Mouse (Mus musculus) Patski (cell line): ENCODE measurements at regions not wholly inside any gene's neighbourhood (a gene's known extent, or its start where the extent isn't known, plus 50 kb on each side); places are given as distances from the start of the nearest gene placed in this dataset.

Experiments used
- ATAC-seq: fragments of 100-300 bp; one replicate; pipeline ENCODE4 v1.8.0; 2021
- CTCF ChIA-PET: fragments of 350-600 bp; sonication (Branson Sonifier 250); formaldehyde crosslinking; loops from one replicate; lab custom pipeline; 2022; ENCODE audit warnings: inconsistent platforms; lab: Charles Lee
- POLR2A ChIA-PET: fragments of 350-600 bp; sonication (Branson Sonifier 250); formaldehyde crosslinking; loops from one replicate; lab custom pipeline; 2022; ENCODE audit warnings: antibody characterized with exemption, inconsistent platforms; lab: Charles Lee
- DNase-seq: peaks from one replicate; pipeline ENCODE4 v3.0.0-alpha.2; 2011; ENCODE audit warnings: low read depth, low spot score
- H3K27me3 ChIP-seq: fragments of 371-371 bp; one replicate; pipeline ENCODE4 v1.5.1; 2021
- CTCF ChIP-seq: fragments of 100-300 bp; IDR thresholded peaks from one replicate; pipeline ENCODE4 v1.5.1; 2021
- in situ Hi-C: fragments of 300-500 bp; cut with MboI; formaldehyde crosslinking; loops from 3 replicates; pipeline ENCODE4 v1.11.1; 2018; ENCODE audit warnings: low pct_unique_long_range_greater_than_20kb, mixed read lengths

GRCm38 (mm10) chr1:138343451-138343850, 69.9 kb downstream of the Atp6v1g3 start:
- CTCF ChIA-PET, result no interaction called here
- DNase-seq, result no peak
- in situ Hi-C loops, result loop anchor here (25.0 kb wide), 1 partner anchor 619 kb away; the partner anchor contains the start of gene Dennd1b
- POLR2A ChIA-PET, result no interaction called here
- peak; percentile 58 for ATAC-seq
- no peaks in the 10 kb centered on the region for H3K27me3 ChIP-seq
- TF ChIP-seq CTCF, result no peak

GRCm38 (mm10) chr1:138344920-138345319, 71.4 kb downstream of the Atp6v1g3 start:
- DNase-seq, result no peak
- H3K27me3 ChIP-seq, result no peaks in the 10 kb centered on the region
- in situ Hi-C loops, result loop anchor here (25.0 kb wide), 1 partner anchor 617 kb away; the partner anchor contains the start of gene Dennd1b
- ChIA-PET POLR2A (no interaction called here), CTCF (no interaction called here)
- ATAC-seq, result no peak
- no peak for TF ChIP-seq CTCF

GRCm38 (mm10) chr1:138345992-138346391, 72.5 kb downstream of the Atp6v1g3 start:
- CTCF ChIA-PET, result no interaction called here
- ATAC-seq (no peak), DNase-seq (no peak)
- in situ Hi-C loops, result loop anchor here (25.0 kb wide), 1 partner anchor 616 kb away; the partner anchor contains the start of gene Dennd1b
- no peaks in the 10 kb centered on the region for H3K27me3 ChIP-seq
- no peak for TF ChIP-seq CTCF
- POLR2A ChIA-PET, result interaction anchor here (0.7 kb wide), 1 partner anchor 15 kb away, joined by 3 read pairs; no protein-coding TSS in a partner anchor

DNA sequence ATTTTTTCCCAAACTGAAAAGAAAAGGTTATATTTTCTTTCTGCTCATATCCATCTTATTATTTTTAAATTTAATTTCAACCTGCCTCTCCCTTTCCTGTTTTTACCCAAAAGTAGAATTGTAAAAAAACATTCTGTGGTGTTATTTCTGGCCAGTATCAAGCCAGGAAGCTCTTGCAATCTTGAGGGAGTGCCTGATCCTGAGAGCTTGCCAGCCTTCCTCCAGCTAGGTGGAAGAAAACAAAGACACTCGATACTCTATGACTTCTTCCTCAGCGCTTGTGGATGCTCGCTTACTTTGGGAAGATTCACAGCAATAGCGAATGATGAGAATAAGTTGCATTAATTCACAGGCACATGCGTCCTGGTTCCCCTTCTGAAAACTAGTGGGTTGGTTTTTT, 73.4 kb downstream of the Atp6v1g3 start:
- H3K27me3 ChIP-seq, result no peaks in the 10 kb centered on the region
- ChIA-PET CTCF (interaction anchor here (1.1 kb wide), 1 partner anchor 273 kb away, joined by 4 read pairs; the partner anchor contains the start of gene Nek7), POLR2A (interaction anchor here (0.7 kb wide), 1 partner anchor 439 kb away, joined by 3 read pairs; no protein-coding TSS in a partner anchor)
- no peak for ATAC-seq
- DNase-seq, result no peak
- no peak for TF ChIP-seq CTCF
- in situ Hi-C loops, result loop anchor here (25.0 kb wide), 1 partner anchor 615 kb away; the partner anchor contains the start of gene Dennd1b

DNA sequence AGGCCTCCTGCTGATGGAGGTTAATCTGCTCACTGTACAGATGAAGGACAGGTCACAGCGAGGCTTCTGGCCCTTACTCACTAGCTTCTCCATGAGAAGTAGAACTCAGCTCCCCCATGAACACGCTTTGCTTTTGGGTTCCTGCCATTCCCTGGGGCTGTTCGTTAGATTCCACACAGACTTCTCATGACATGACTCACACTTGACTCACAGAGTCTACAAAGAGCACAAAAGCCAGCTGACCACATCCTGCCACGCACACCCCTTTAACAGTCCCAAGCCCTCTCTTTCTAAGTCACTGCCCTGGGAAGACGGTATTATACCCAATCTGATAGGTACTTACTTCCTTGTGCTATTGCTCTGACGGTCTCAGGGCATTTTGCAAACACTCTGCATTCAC, 74.9 kb downstream of the Atp6v1g3 start:
- DNase-seq (peak; percentile 99), ATAC-seq (peak; percentile 99)
- H3K27me3 ChIP-seq, result no peaks in the 10 kb centered on the region
- CTCF ChIA-PET, result interaction anchor here (1.5 kb wide), 2 partner anchors 19 to 29 kb away, joined by 4 to 7 read pairs; no protein-coding TSS in a partner anchor
- in situ Hi-C loops, result loop anchor here (25.0 kb wide), 1 partner anchor 614 kb away; the partner anchor contains the start of gene Dennd1b
- POLR2A ChIA-PET, result interaction anchor here (0.6 kb wide), 1 partner anchor 219 kb away, joined by 3 read pairs; no protein-coding TSS in a partner anchor
- TF ChIP-seq CTCF, result no peak

DNA sequence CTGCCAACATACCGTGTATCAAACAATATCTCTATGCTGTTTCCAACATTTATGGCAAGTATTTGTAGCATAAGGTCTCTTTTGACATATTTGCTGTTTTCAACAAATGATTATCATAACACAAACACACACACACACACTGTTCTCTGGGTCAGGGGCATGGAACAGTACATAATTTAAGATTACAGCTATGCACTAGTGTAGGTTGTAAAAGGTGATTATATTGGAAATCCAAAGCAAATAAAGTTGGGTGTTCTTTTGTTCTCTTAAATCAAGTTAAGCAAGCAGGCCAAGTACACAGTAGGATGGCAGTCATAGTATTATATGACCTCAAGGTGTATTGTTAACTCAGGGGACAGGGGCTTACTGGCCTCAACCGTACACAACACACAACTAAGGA, 75.6 kb downstream of the Atp6v1g3 start:
- H3K27me3 ChIP-seq, result no peaks in the 10 kb centered on the region
- ChIA-PET POLR2A (interaction anchor here (0.6 kb wide), 1 partner anchor 219 kb away, joined by 3 read pairs; no protein-coding TSS in a partner anchor), CTCF (interaction anchor here (1.5 kb wide), 1 partner anchor 20 kb away, joined by 7 read pairs; no protein-coding TSS in a partner anchor)
- ATAC-seq, result no peak
- no peak for TF ChIP-seq CTCF
- in situ Hi-C loops, result loop anchor here (25.0 kb wide), 1 partner anchor 613 kb away; the partner anchor contains the start of gene Dennd1b
- no peak for DNase-seq

- POLR2A ChIA-PET, result no interaction called here
- CTCF ChIA-PET, result no interaction called here
- no peak for ATAC-seq
These were observed 82.9 kb downstream of the Atp6v1g3 start for GRCm38 (mm10) chr1:138356407-138356806.

GRCm38 (mm10) chr1:138362684-138363472, 89.3 kb downstream of the Atp6v1g3 start:
- H3K27me3 ChIP-seq, result no peaks in the 10 kb centered on the region
- no peak for ATAC-seq
- ChIA-PET CTCF (no interaction called here), POLR2A (no interaction called here)
- TF ChIP-seq CTCF, result no peak
- no peak for DNase-seq
- in situ Hi-C loops, result no loop called here

More at GRCm38 (mm10) chr1:138356407-138356806, 82.9 kb downstream of the Atp6v1g3 start:
- in situ Hi-C loops, result no loop called here
- no peak for DNase-seq
- TF ChIP-seq CTCF, result no peak
- no peaks in the 10 kb centered on the region for H3K27me3 ChIP-seq

- ChIA-PET POLR2A (interaction anchor here (0.6 kb wide), 1 partner anchor 249 kb away, joined by 4 read pairs; no protein-coding TSS in a partner anchor), CTCF (no interaction called here)
- no peak for DNase-seq
- H3K27me3 ChIP-seq, result no peaks in the 10 kb centered on the region
- peak; percentile 74 for ATAC-seq
- in situ Hi-C loops, result no loop called here
- no peak for TF ChIP-seq CTCF
These were observed 96.5 kb downstream of the Atp6v1g3 start for GRCm38 (mm10) chr1:138369953-138370482.

DNA sequence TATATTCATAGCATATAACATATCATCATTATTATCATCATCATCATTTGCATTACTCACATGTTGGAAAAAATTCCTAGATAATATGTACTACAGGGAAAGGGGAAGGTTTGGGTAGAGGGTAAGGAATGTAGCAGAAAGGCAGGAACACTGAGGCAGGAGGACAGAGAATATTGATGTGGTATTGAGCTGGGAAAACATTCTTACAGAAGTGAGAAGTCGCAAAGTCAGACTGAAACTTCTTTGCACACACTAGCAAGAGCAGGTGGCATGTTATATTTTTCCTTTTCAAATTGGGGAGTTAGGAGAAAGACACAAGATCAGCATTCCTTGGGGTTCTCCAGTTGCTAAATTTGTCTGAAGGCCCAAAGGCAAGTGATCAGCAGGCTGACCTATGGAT, 97.9 kb downstream of the Atp6v1g3 start:
- ChIA-PET CTCF (no interaction called here), POLR2A (no interaction called here)
- no peak for ATAC-seq

More for the DNA sequence above, 97.9 kb downstream of the Atp6v1g3 start:
- no peak for DNase-seq
- no peaks in the 10 kb centered on the region for H3K27me3 ChIP-seq
- in situ Hi-C loops, result no loop called here
- TF ChIP-seq CTCF, result no peak
